Mouse (Mus musculus) lung, postnatal 0 days (tissue): Measurements from ENCODE around the gene Epp13. TPM values are rescaled to one million over a fixed set of nuclear protein-coding genes. Genes with fewer than 3 reads are reported as not detected.

Source experiments
- ATAC-seq: fragments of 200-750 bp; cut with Nextera tagmentation; 2 replicates; pipeline ENCODE4 v1.8.0; 2017; ENCODE audit warnings: moderate library complexity
- DNase-seq: peaks from one replicate; pipeline ENCODE4 v3.0.0-alpha.2; 2016; ENCODE audit warnings: low spot score
- H3K27ac ChIP-seq: fragments of 300-500 bp; sonication (generic); 2 replicates; pipeline ENCODE4 v1.5.1; 2014; ENCODE audit warnings: antibody characterized with exemption, mild to moderate bottlenecking, low read length, mixed read lengths
- H3K27me3 ChIP-seq: fragments of 300-500 bp; sonication (generic); replicated peaks from 2 replicates; pipeline ENCODE4 v1.6.1; 2014; ENCODE audit warnings: low read length, mixed read lengths; ENCODE audit not compliant: insufficient read depth
- H3K36me3 ChIP-seq: fragments of 300-500 bp; sonication (generic); 2 replicates; pipeline ENCODE4 v1.6.1; 2014; ENCODE audit warnings: low read length, mixed read lengths; ENCODE audit not compliant: insufficient read depth
- H3K4me1 ChIP-seq: fragments of 300-500 bp; sonication (generic); 2 replicates; pipeline ENCODE4 v1.6.1; 2014; ENCODE audit warnings: antibody characterized with exemption, low read depth, low read length, mixed read lengths; ENCODE audit not compliant: insufficient read depth
- H3K4me2 ChIP-seq: fragments of 300-500 bp; sonication (generic); replicated peaks from 2 replicates; pipeline ENCODE4 v1.6.1; 2014; ENCODE audit warnings: low read depth, mild to moderate bottlenecking, low read length, moderate library complexity, mixed read lengths
- H3K4me3 ChIP-seq: fragments of 300-500 bp; sonication (generic); 2 replicates; pipeline ENCODE4 v1.5.1; 2014; ENCODE audit warnings: low read depth, low read length
- H3K9ac ChIP-seq: fragments of 300-500 bp; sonication (generic); replicated peaks from 2 replicates; pipeline ENCODE4 v1.6.1; 2014; ENCODE audit warnings: low read depth, mild to moderate bottlenecking
- H3K9me3 ChIP-seq: fragments of 300-500 bp; sonication (generic); 2 replicates; pipeline ENCODE4 v1.6.1; 2016; ENCODE audit warnings: low read length, mixed read lengths
- CTCF ChIP-seq: IDR thresholded peaks from 2 replicates; pipeline ENCODE4 v1.5.1; 2016; ENCODE audit warnings: antibody characterized with exemption, mild to moderate bottlenecking
- EP300 ChIP-seq: IDR thresholded peaks from 2 replicates; pipeline ENCODE4 v1.6.1; 2016; ENCODE audit warnings: antibody characterized with exemption, mild to moderate bottlenecking, control low read depth
- WGBS: fragments of 180-500 bp; shearing (Covaris S2); extraction: QIAGEN DNeasy Blood & Tissue Kit; methylation state at CpG from one replicate; pipeline ENCODE4 v1.1.7; 2014; 5-methylcytosine and 5-hydroxymethylcytosine counted together
- polyA plus RNA-seq: library from polyadenylated mRNA; unstranded; fragments of >200 nt; fragmentation: Nextera tagmentation; extraction: Ambion mirVana; gene quantifications from 2 replicates; pipeline ENCODE4 v1.2.1, GENCODE M21; 2015

The Epp13 gene
- polyA plus RNA-seq, 1 experiment from 2014 or later, result not detected

GRCm38 (mm10) chr7:6262120-6262519, 9.6 kb downstream of the Epp13 start:
- Histone ChIP-seq H3K27me3 (no peaks in the 10 kb centered on the region), H3K9ac (no peak overlapping the region), H3K36me3 (no peaks in the 10 kb centered on the region), H3K9me3 (no peaks in the 10 kb centered on the region), H3K4me2 (no peak overlapping the region), H3K4me3 (no peak overlapping the region), H3K27ac (no peak overlapping the region), H3K4me1 (no peaks in the 10 kb centered on the region)
- ATAC-seq, result no peak
- no peak for DNase-seq
- 75% methylated on average over 3 of the region's 3 CpGs for WGBS
- TF ChIP-seq EP300 (no peak), CTCF (no peak)

DNA sequence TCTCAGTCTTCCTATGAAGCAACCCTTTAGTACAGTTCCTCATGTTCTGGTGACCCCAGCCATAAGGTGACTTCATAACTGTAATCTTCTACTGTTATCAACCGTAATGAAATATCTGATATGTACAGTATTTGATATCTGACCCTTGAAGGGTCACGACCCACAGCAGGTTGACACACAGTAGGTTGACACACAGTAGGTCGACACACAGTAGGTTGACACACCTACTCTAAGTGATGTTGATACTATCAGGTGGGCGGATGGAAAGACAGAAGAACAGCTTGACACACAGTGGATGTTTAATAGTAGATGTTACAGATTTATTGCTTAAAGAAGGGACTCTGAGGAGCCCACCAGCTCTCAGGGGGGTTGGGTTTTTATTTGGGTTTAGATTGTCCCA, 10.5 kb downstream of the Epp13 start:
- WGBS, result 70% methylated on average over 4 of the region's 4 CpGs
- Histone ChIP-seq H3K4me2 (no peak overlapping the region), H3K9ac (no peak overlapping the region)

GRCm38 (mm10) chr7:6265695-6266094, 13.2 kb downstream of the Epp13 start:
- H3K27me3 ChIP-seq, result no peaks in the 10 kb centered on the region
- 57% methylated on average over 8 of the region's 8 CpGs for WGBS
- no peaks in the 10 kb centered on the region for H3K4me1 ChIP-seq
- H3K9ac ChIP-seq, result no peak overlapping the region
- H3K4me2 ChIP-seq, result no peak overlapping the region
- TF ChIP-seq CTCF (peak; percentile 61), EP300 (no peak)
- ATAC-seq (no peak), DNase-seq (peak; percentile 16)
- H3K36me3 ChIP-seq, result no peaks in the 10 kb centered on the region
- H3K4me3 ChIP-seq, result no peak overlapping the region
- no peak overlapping the region for H3K27ac ChIP-seq
- no peaks in the 10 kb centered on the region for H3K9me3 ChIP-seq

More for the DNA sequence above, 10.5 kb downstream of the Epp13 start:
- H3K36me3 ChIP-seq, result no peaks in the 10 kb centered on the region
- ATAC-seq, result no peak
- no peak overlapping the region for H3K27ac ChIP-seq
- TF ChIP-seq EP300 (no peak), CTCF (no peak)
- no peak for DNase-seq
- H3K4me1 ChIP-seq, result no peaks in the 10 kb centered on the region
- H3K9me3 ChIP-seq, result no peaks in the 10 kb centered on the region
- H3K4me3 ChIP-seq, result no peak overlapping the region
- no peaks in the 10 kb centered on the region for H3K27me3 ChIP-seq

GRCm38 (mm10) chr7:6277906-6278305, 25.4 kb downstream of the Epp13 start:
- no peaks in the 10 kb centered on the region for H3K9me3 ChIP-seq
- H3K4me3 ChIP-seq, result no peak overlapping the region
- H3K4me2 ChIP-seq, result no peak overlapping the region
- no peaks in the 10 kb centered on the region for H3K27me3 ChIP-seq
- no peak overlapping the region for H3K27ac ChIP-seq
- no peak overlapping the region for H3K9ac ChIP-seq
- H3K4me1 ChIP-seq, result no peaks in the 10 kb centered on the region
- no peak for DNase-seq
- TF ChIP-seq EP300 (no peak), CTCF (no peak)
- WGBS, result 32% methylated on average over 3 of the region's 3 CpGs
- ATAC-seq, result no peak
- no peaks in the 10 kb centered on the region for H3K36me3 ChIP-seq

GRCm38 (mm10) chr7:6282749-6283148, 30.2 kb downstream of the Epp13 start:
- peak overlapping the region; percentile 65 for H3K4me2 ChIP-seq
- TF ChIP-seq EP300 (no peak; the same call in 1 of the 2 replicates), CTCF (peak; percentile 86)
- H3K9me3 ChIP-seq, result no peaks in the 10 kb centered on the region
- H3K27me3 ChIP-seq, result no peaks in the 10 kb centered on the region
- ATAC-seq (no peak), DNase-seq (peak; percentile 85)
- no peaks in the 10 kb centered on the region for H3K4me1 ChIP-seq
- H3K27ac ChIP-seq, result peak overlapping the region; percentile 73
- no peaks in the 10 kb centered on the region for H3K36me3 ChIP-seq
- H3K4me3 ChIP-seq, result peak overlapping the region; percentile 44
- 0% methylated on average over 1 of the region's 1 CpGs for WGBS
- H3K9ac ChIP-seq, result 0 out of 2 replicates have a peak overlapping the region, but pooled peaks have one; percentile 6

DNA sequence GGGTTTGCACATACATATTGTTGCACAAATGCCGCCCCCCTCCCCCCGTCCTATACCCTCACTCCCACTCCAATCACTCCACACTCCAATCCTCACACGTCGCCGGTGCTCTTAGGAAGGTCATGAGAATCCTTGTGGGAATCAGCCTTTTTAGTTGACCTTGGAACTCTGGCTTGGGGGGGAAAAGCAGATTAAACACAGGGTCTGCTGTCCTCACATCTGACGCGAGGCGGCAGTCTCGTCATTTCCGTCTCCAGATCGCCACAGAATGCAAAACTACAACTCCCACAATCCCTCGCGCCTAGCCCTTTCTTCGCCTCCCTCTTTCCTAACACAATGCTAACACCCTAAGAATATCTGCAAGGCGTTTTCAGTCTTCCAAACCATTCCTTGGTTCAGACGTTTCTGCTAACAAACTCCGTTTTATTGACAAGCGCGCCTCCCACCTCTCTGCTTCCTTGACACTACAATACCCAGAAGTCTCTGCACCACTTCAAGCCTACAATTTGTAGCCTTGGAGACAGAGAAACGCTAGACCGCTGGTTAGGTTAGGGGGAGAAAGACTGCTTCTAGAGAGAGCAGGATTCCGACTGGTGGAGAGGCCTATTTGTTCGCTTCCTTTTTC, 31.1 kb downstream of the Epp13 start:
- TF ChIP-seq EP300 (no peak), CTCF (peak; percentile 65)
- Histone ChIP-seq H3K4me2 (peak overlapping the region; percentile 65), H3K4me3 (peak overlapping the region; percentile 44), H3K36me3 (no peaks in the 10 kb centered on the region), H3K27me3 (no peaks in the 10 kb centered on the region), H3K9me3 (no peaks in the 10 kb centered on the region), H3K9ac (peak overlapping the region; percentile 6; the same call in 1 of the 2 replicates), H3K27ac (peak overlapping the region; percentile 73), H3K4me1 (no peaks in the 10 kb centered on the region)
- DNase-seq (peak; percentile 91), ATAC-seq (peak; percentile 64)
- 2% methylated on average over 23 of the region's 23 CpGs for WGBS
